19 mouse cellular contexts compared by ENCODE assay signal in the genomic region with DNA sequence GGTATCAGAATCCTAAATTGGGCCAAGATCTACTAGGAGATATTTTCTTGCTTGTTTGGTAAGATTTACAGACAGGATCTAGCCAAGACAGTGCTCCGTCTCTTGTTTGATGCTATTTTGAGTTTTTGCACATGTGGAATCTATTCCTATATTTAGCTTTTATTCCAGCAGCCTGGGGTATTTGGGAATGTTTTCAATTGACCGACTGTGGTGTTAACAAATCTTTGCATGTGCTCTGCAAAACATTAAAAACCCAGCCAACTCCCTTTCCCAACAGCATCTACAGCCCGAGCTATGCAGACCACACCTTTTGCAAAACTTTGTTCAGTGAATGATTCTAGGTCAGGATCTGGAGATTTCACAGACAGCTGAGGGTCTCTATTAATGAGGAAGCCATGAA.
"Had no signal": no experiment of that assay in that cellular context is flagged by ENCODE, and none has a peak within 500 bp of the region (broad histone marks: within the 10 kb centered on the region; RNA-seq: fewer than 3 reads in every experiment).

No protein-coding gene starts in this region.

- H3K9ac ChIP-seq: kidney, embryonic 15.5 days; liver, embryonic 13.5 days; midbrain, embryonic 15.5 days; neural tube, embryonic 13.5 days; stomach, embryonic 15.5 days had no signal

- H3K4me2 ChIP-seq: kidney, embryonic 15.5 days; liver, embryonic 13.5 days; midbrain, embryonic 15.5 days; neural tube, embryonic 13.5 days; stomach, embryonic 15.5 days had no signal

- H3K4me1 ChIP-seq: kidney, embryonic 15.5 days; liver, embryonic 13.5 days; megakaryocyte, embryonic 14.5 days; midbrain, embryonic 10.5 days; midbrain, embryonic 15.5 days; stomach, embryonic 15.5 days had no signal

- H3K36me3 ChIP-seq: kidney, embryonic 15.5 days; liver, embryonic 13.5 days; midbrain, embryonic 10.5 days; midbrain, embryonic 15.5 days; neural tube, embryonic 13.5 days; stomach, embryonic 15.5 days had no signal

- DNase-seq: kidney, adult 11 months; kidney, adult 8-10 months; kidney, postnatal 10 days; kidney, postnatal 4 days; layer of hippocampus, adult 9-11 months; liver, embryonic 13.5 days; lung, adult 2 months; retina, postnatal 1 day; right cerebral cortex, postnatal 25 days; spleen, adult 18-20 months; thymus, adult 18-20 months; thymus, postnatal 36 days had no signal

- ATAC-seq: midbrain, embryonic 15.5 days had no signal

- H3K27me3 ChIP-seq: kidney, embryonic 15.5 days; liver, embryonic 13.5 days; midbrain, embryonic 15.5 days; neural tube, embryonic 13.5 days; stomach, embryonic 15.5 days had no signal

- H3K9me3 ChIP-seq: kidney, embryonic 15.5 days; liver, embryonic 13.5 days; midbrain, embryonic 10.5 days; midbrain, embryonic 15.5 days; neural tube, embryonic 13.5 days; stomach, embryonic 15.5 days had no signal

- H3K4me3 ChIP-seq: kidney, embryonic 15.5 days; liver, embryonic 13.5 days; megakaryocyte, embryonic 14.5 days; midbrain, embryonic 10.5 days; midbrain, embryonic 15.5 days; myocyte; neural tube, embryonic 13.5 days; stomach, embryonic 15.5 days had no signal

- H3K27ac ChIP-seq: kidney, embryonic 15.5 days; liver, embryonic 13.5 days; midbrain, embryonic 10.5 days; midbrain, embryonic 15.5 days; neural tube, embryonic 13.5 days; stomach, embryonic 15.5 days had no signal
